Mouse (Mus musculus) liver, adult 2 months (tissue): ENCODE data around the gene Rnf43.

Experiments
- CTCF ChIP-seq: fragments of 200-500 bp; IDR thresholded peaks from 2 replicates; pipeline ENCODE4 v1.5.1; 2011; ENCODE audit warnings: low read depth, low read length, control low read depth
- POLR2A ChIP-seq: fragments of 200-500 bp; IDR thresholded peaks from 2 replicates; pipeline ENCODE4 v1.6.1; 2011; ENCODE audit warnings: low read length, control low read depth; ENCODE audit not compliant: insufficient read depth; ENCODE audit errors: extremely low read depth

DNA sequence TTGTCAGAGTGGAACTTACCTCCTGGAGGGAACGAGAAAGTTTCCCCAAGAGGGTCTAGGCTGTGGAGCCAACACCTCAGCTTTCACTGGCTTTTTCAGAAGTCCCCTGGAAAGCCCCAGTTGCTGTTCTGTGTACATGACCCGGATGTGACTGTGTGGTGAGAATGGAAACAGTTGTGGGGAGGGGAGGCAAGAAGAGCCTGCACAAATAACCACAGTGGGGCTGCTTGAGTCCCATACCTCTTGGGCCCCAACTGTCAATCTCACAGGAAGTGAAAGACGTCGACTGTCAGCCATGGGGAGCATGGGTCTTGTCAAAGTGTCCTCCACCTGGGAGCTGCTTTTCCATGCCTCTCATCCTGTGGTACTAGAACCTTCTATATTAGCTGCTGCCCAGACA, 82.4 kb downstream of the Rnf43 start:
- TF ChIP-seq POLR2A (no peak), CTCF (no peak)
